Mouse (Mus musculus): Measurements from ENCODE around the gene Irgc1. TPM values are rescaled to one million over a fixed set of nuclear protein-coding genes. Genes with fewer than 3 reads are reported as not detected.

Gene Irgc1
- polyA plus RNA-seq, 1 experiment: 19.9 TPM

DNA sequence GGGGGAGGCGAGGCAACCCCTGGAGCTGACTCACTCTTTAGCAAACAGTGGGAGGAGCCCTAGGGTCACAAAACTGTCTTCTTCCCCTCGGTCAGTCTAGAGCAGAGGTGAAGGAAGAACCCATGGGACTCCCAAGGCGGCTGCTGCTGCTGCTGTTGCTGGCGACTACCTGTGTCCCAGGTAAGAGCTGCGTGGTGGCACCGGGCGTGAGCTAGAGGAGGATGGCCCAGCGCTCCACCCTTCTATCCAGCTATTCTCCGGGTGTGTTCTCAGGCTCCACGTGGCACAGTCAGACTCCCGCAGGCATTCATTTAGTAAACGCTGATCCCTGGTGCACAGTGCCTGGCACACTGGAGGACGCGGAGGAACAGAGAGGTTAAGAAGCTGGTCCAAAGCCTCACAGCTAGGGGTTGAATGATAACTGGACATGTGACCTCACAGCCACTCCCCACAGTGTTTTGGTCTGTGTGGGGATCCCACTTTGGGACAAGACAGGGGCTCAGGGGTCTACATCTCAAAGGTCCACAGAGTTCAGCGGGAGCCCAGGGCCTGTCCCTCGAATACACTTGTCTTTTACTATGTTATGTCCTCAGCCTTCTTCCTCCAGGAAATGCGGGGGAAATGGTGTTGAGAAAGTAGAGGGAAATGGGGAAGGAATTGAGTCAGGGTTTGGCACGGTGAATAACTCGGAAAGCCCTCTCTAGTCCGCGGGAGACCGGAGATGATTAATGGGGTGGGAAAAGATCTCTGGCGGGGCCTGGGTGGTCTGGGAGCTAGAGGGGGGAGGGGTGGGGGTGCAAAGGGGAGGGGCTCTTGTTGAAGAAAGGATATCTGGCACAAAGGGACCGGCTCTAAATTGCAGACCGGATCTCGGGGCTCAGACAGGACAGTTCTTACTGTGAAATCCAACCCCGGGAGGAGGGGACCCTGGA is 10.6 kb upstream of the Irgc1 start, which contains the start of gene Plaur:
TSS of gene Plaur (plus strand) at position 97 of the 932 bp plus-strand sequence.
- H3K27me3 ChIP-seq (ENCODE audit: control insufficient read depth, insufficient read depth, low read length): no peaks in the 10 kb centered on the region
- H3K27ac ChIP-seq (ENCODE audit: insufficient read depth, low read length): peak within 1 kb of the TSS; percentile 81
- peak; percentile 53 to 65 for DNase-seq (ENCODE audit: low read depth in 1 of 2, low spot score in 2 of 2)
- TF ChIP-seq POLR2A (IDR thresholded peaks at IDR 0.05; ENCODE audit: low read depth, low read length) (peak; percentile 78; the same call in 1 of the 2 replicates), CTCF (IDR thresholded peaks at IDR 0.05; ENCODE audit: extremely low read depth, insufficient read depth, insufficient read length, insufficient replicate concordance) (no peak)
- peaks cover 10% of the 10 kb centered on the region for H3K36me3 ChIP-seq (ENCODE audit: control insufficient read depth, insufficient read depth, low read length)
- peaks cover 44% of the 10 kb centered on the region for H3K4me1 ChIP-seq (ENCODE audit: control insufficient read depth, insufficient read depth, insufficient read length)
- 4% methylated on average over 27 of the region's 27 CpGs for WGBS
- H3K4me3 ChIP-seq (ENCODE audit: extremely low read depth, insufficient read depth, insufficient read length): peak within 1 kb of the TSS; percentile 72

DNA sequence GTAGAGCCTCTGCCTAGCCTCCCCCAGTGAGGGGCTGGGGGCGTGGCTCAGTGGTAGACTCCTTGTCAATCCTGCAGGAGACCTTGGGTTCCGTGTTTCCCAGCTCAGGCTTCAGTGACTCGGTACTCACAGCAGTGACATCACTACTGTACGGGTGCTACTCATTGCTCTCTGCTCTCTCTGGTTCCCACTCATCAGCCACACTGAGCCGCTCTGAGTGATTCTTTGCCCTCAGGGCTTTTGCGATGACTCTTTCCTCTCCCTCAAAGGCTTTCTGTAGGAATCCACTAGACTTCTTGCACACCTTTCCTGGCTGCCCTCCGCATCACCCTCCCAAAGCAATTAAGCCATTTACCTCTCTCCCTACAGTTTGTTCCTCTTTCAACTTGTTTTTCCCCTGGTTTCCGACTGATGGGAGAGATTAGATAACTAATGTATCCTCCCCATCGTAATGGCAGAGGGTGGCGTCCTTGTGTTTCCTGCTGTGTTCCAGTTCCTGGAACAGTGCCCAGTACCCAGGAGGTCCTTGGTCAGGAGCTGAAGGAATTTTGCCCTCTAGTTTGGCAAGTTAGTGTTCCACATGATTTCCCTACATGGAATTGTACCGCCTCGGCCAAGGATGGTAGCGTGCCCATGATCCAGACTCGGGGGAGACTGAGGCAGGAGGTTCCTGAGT is 9.4 kb upstream of the Irgc1 start:
- peaks cover 43% of the 10 kb centered on the region for H3K4me1 ChIP-seq (ENCODE audit: control insufficient read depth, insufficient read depth, insufficient read length)
- 36% methylated on average over 14 of the region's 14 CpGs for WGBS
- peaks cover 3% of the 10 kb centered on the region for H3K36me3 ChIP-seq (ENCODE audit: control insufficient read depth, insufficient read depth, low read length)
- TF ChIP-seq CTCF (IDR thresholded peaks at IDR 0.05; ENCODE audit: extremely low read depth, insufficient read depth, insufficient read length, insufficient replicate concordance) (no peak), POLR2A (IDR thresholded peaks at IDR 0.05; ENCODE audit: low read depth, low read length) (no peak)
- no peak overlapping the region for H3K4me3 ChIP-seq (ENCODE audit: extremely low read depth, insufficient read depth, insufficient read length)
- no peak overlapping the region for H3K27ac ChIP-seq (ENCODE audit: insufficient read depth, low read length)
- no peak for DNase-seq (ENCODE audit: low read depth in 1 of 2, low spot score in 2 of 2)
- no peaks in the 10 kb centered on the region for H3K27me3 ChIP-seq (ENCODE audit: control insufficient read depth, insufficient read depth, low read length)

DNA sequence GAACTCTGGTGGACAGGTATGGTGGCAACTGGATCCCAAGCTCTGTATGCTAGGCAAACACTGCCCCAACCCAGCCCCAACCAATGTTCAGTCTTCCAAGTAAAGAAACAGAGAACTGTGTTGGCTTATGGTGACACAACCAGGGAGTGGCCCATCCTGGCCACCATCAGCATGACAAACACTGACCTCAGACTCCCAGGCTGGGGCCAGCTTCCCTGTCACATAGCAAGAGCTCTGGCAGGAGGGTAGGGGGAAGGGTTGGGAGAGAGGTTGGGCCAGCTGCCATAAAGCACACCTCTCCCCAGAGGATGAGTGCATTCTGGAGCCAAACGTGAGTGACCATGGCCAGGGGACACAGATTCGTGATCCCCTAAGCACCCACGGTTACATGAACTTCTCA is 7.7 kb upstream of the Irgc1 start:
- Histone ChIP-seq H3K27me3 (ENCODE audit: control insufficient read depth, insufficient read depth, low read length) (no peaks in the 10 kb centered on the region), H3K27ac (ENCODE audit: insufficient read depth, low read length) (peak overlapping the region; percentile 94), H3K4me1 (ENCODE audit: control insufficient read depth, insufficient read depth, insufficient read length) (peaks cover 44% of the 10 kb centered on the region), H3K4me3 (ENCODE audit: extremely low read depth, insufficient read depth, insufficient read length) (no peak overlapping the region), H3K36me3 (ENCODE audit: control insufficient read depth, insufficient read depth, low read length) (no peaks in the 10 kb centered on the region)
- no peak for DNase-seq (ENCODE audit: low read depth in 1 of 2, low spot score in 2 of 2)
- no peak for TF ChIP-seq CTCF (IDR thresholded peaks at IDR 0.05; ENCODE audit: extremely low read depth, insufficient read depth, insufficient read length, insufficient replicate concordance)
- no peak for TF ChIP-seq POLR2A (IDR thresholded peaks at IDR 0.05; ENCODE audit: low read depth, low read length)
- 87% methylated on average over 3 of the region's 3 CpGs for WGBS

DNA sequence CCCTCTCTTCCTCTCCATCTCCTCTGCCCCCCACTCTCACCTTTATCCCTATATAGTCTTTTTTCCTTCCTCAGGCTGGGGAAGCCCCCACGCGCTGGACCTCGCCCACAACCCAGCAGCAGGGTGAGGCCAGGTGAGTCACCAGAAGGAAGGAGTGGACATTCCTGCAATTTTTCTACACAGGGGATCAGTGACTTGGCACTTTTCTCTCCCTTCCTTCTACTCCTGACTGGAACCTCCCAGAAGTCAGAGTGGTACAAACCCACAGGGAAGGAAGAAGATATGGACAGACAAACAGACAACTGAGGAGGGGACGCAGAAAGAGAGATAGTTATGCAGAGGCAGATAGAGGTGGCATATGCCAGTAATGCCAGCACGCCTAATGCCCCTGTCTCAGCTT is 7.3 kb upstream of the Irgc1 start:
- Histone ChIP-seq H3K27me3 (ENCODE audit: control insufficient read depth, insufficient read depth, low read length) (no peaks in the 10 kb centered on the region), H3K27ac (ENCODE audit: insufficient read depth, low read length) (peak overlapping the region; percentile 94), H3K36me3 (ENCODE audit: control insufficient read depth, insufficient read depth, low read length) (no peaks in the 10 kb centered on the region), H3K4me3 (ENCODE audit: extremely low read depth, insufficient read depth, insufficient read length) (no peak overlapping the region), H3K4me1 (ENCODE audit: control insufficient read depth, insufficient read depth, insufficient read length) (peaks cover 44% of the 10 kb centered on the region)
- 94% methylated on average over 5 of the region's 5 CpGs for WGBS
- TF ChIP-seq CTCF (IDR thresholded peaks at IDR 0.05; ENCODE audit: extremely low read depth, insufficient read depth, insufficient read length, insufficient replicate concordance): no peak
- TF ChIP-seq POLR2A (IDR thresholded peaks at IDR 0.05; ENCODE audit: low read depth, low read length): no peak
- no peak for DNase-seq (ENCODE audit: low read depth in 1 of 2, low spot score in 2 of 2)

DNA sequence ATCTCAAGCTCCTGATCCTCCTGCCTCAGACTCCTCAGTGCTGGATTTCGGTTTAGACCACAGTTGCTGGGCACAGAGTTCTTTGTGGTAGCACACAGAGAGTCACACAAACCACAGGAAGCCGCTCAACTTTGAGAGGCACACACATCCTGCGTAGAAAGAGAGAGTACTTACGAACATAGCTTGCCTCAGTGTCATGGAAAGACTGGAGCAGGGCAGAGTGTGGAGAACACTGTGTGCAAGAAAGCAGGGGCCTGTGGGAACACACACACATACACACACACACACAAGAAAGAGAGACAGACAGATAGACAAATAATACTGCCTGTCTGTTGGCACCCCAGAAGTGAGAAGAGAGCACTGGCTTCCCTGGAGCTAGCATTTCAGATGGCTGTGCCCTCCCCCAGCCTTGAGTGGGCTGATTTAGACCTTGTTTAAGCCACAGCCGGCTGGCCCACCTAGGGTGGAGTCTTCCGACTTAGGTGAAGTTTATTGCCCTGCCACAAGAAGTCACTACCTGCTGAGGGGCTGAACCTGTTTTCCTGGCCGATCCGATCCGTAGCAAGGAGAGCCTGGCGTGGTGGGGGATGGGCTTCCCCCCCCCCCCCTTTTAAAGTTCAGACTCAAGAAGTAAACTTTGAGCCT is 5.8 kb upstream of the Irgc1 start:
- peak overlapping the region; percentile 15; the same call in 1 of the 2 replicates for H3K4me3 ChIP-seq (ENCODE audit: extremely low read depth, insufficient read depth, insufficient read length)
- DNase-seq (ENCODE audit: low read depth in 1 of 2, low spot score in 2 of 2): peak; percentile 78 to 93
- H3K27ac ChIP-seq (ENCODE audit: insufficient read depth, low read length): peak overlapping the region; percentile 94
- H3K4me1 ChIP-seq (ENCODE audit: control insufficient read depth, insufficient read depth, insufficient read length): peaks cover 47% of the 10 kb centered on the region
- TF ChIP-seq CTCF (IDR thresholded peaks at IDR 0.05; ENCODE audit: extremely low read depth, insufficient read depth, insufficient read length, insufficient replicate concordance) (no peak), POLR2A (IDR thresholded peaks at IDR 0.05; ENCODE audit: low read depth, low read length) (no peak; the same call in 1 of the 2 replicates)
- WGBS: 8% methylated on average over 10 of the region's 10 CpGs
- no peaks in the 10 kb centered on the region for H3K36me3 ChIP-seq (ENCODE audit: control insufficient read depth, insufficient read depth, low read length)
- no peaks in the 10 kb centered on the region for H3K27me3 ChIP-seq (ENCODE audit: control insufficient read depth, insufficient read depth, low read length)

DNA sequence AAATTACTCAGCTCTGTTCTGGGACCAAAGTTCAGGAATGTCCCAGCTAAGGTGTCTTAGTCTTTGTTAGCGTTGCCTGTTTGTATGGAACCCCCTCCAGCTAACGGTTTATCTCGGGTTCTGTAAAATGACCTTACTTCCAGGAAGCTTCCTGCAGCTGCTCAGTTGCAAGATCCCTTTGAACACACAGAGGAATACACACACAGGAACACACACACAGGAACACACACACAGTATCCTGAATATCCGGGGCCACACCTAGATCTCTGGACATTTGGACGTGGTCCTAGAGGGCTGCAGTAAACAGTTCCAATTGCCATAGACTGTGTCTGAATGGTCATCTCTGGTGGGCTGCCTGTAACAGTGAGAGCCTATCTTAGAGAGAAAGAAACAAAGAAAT is 3.6 kb upstream of the Irgc1 start:
- 74% methylated on average over 5 of the region's 5 CpGs for WGBS
- Histone ChIP-seq H3K4me3 (ENCODE audit: extremely low read depth, insufficient read depth, insufficient read length) (no peak overlapping the region), H3K36me3 (ENCODE audit: control insufficient read depth, insufficient read depth, low read length) (no peaks in the 10 kb centered on the region), H3K4me1 (ENCODE audit: control insufficient read depth, insufficient read depth, insufficient read length) (peaks cover 52% of the 10 kb centered on the region), H3K27ac (ENCODE audit: insufficient read depth, low read length) (no peak overlapping the region), H3K27me3 (ENCODE audit: control insufficient read depth, insufficient read depth, low read length) (no peaks in the 10 kb centered on the region)
- no peak for DNase-seq (ENCODE audit: low read depth in 1 of 2, low spot score in 2 of 2)
- TF ChIP-seq CTCF (IDR thresholded peaks at IDR 0.05; ENCODE audit: extremely low read depth, insufficient read depth, insufficient read length, insufficient replicate concordance) (no peak), POLR2A (IDR thresholded peaks at IDR 0.05; ENCODE audit: low read depth, low read length) (no peak)

Data from spleen, adult 2 months (tissue).